Mouse (Mus musculus) NIH3T3 (cell line): Measurements from ENCODE around the gene Ric8a.

Experiments
- DNase-seq: peaks from one replicate; pipeline ENCODE4 v3.0.0-alpha.2; 2012; ENCODE audit warnings: low read depth

The Ric8a gene

GRCm38 (mm10) chr7:140856785-140857549, at the start of gene Ric8a:
Gene Ric8a (plus strand): TSS chr7:140856957.
- peak; percentile 89 for DNase-seq

DNA sequence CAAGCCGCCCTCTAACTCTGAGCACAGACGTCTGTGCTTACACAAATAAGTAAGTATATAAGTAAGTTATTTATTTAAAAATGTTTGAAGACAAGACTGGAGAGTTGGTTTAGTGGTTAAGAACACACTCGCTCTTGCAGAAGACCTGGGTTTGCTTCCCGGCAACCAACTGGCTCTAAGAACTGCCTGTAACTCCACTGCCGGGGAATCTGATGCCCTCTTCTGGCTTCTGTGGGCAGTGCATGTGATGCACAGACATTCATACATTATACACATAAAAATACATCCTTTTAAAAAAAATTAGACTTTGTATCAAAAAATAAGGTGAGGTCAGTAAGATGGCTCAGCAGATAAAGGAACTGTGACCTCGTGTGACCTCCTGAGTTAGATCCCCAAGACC, 46.3 kb upstream of the Ric8a start:
- no peak for DNase-seq

GRCm38 (mm10) chr7:140811714-140812113, 45.0 kb upstream of the Ric8a start:
- no peak for DNase-seq

- DNase-seq = no peak
Observed at GRCm38 (mm10) chr7:140812850-140813249, 43.9 kb upstream of the Ric8a start.

DNA sequence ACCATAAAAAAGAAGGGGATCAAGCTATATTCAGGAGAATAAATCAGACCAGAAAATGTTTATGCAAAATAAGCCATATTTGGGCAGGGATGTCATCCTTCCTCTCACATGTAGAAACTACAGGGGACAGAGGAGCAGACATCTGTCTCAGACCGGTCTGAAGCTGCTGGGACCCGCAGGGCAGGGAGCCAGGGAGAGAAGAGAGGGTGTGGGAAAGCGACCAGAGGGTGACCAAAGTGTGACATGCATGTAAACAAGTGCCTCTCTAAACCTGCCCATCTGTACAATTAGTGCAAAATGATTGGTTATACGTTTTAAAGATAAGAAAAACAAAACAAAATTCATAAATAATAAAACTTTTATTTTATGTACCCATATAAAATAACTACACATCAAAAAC, 36.6 kb upstream of the Ric8a start:
- no peak for DNase-seq

DNA sequence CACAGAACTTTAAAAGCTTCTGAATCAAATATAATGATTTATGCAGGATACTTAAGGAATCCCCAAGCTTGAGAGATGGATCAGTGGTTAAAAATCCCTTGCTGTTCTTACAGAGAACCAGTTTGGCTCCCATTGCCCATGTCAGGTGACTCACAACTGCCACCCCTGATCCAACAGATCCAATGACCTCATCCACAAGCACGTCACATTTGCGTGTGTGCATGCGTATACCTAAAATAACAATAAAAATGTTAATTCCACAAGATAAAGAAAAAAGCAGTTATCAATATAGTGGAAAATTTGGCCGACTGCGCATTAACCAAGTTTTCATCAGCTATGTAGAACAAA, 35.5 kb upstream of the Ric8a start:
- DNase-seq = no peak

GRCm38 (mm10) chr7:140821653-140822329, 35.0 kb upstream of the Ric8a start, which contains the start of gene Zfp941:
Gene Zfp941 (minus strand): TSS chr7:140822178.
- peak; percentile 49 for DNase-seq

GRCm38 (mm10) chr7:140822731-140823130, 34.0 kb upstream of the Ric8a start:
- no peak for DNase-seq

DNA sequence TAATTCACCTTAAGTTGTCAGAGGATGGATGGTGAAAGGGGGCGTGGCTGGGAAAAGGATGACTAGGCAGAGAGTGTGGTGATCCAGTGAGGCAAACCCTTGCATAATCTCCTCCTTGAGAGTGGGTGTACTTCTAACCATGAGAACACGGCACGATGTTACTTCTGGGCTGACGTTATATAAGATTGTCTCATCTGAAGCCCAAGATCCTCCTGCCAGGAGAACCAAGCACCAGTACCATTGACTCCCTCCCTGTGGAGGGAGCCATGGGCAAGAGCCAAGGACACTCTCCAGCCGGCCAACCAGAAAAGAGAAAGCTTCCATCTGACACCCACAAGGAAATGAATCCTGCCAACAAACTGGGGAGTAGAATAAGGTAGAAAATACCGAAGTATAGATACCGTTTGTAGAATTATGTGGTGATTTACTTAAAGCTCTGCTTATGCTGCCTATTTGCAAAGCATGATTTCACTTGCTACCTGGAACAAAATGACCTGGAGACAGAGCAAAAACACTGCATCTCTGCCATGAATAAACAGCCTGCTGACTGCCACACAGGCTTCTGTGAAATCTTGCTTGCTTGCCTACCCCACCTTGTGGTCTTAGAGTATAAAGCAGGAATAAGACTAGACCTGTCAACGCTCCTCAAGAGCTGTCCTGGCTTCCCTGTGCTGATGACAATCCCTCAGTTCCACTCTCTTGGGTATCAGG, 28.4 kb upstream of the Ric8a start:
- peak; percentile 40 for DNase-seq

DNA sequence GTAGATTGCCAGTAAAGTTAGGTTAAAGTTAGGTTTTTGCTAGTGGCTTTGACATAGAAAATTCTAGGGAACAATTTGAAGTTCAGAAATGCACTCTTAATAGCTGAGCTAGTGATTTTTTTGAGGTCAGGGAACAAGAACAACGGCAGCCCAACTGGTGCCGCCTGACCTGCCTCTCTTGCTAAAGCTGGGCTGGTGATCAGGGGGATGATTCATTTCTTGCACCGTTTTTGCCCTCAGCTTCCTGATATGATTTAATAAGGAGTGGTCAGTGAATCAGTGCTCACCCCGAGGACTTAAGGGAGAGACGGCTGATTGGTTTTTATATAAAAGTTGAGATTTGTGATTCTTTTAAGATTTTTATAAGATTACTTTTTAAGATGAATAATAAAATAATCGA, 25.3 kb upstream of the Ric8a start:
- peak; percentile 62 for DNase-seq

DNA sequence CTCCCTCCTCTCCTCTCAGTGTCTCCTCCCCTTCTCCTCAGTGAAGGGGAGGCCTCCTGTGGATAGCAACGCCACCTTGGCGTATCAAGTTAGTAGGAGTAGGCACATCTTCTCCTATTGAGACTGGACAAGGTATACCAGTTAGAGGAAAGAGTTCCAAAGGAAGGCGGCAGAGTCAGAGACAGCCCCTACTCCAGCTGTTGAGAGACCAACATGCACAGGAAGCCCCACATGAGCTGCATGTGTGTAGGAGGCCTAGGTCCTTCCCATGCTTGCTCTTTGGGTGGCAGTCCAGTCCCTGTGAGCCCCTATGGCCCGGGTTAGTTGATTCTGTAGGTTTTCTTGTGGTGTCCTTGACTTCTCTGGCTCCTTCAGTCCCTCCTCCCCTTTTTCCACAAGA, 23.4 kb upstream of the Ric8a start:
- DNase-seq = no peak

- DNase-seq = no peak
Observed at GRCm38 (mm10) chr7:140834968-140835757, 21.6 kb upstream of the Ric8a start, which contains the start of gene Urah. Gene Urah (plus strand): TSS chr7:140835018.

GRCm38 (mm10) chr7:140835758-140836087, 21.0 kb upstream of the Ric8a start:
- no peak for DNase-seq

DNA sequence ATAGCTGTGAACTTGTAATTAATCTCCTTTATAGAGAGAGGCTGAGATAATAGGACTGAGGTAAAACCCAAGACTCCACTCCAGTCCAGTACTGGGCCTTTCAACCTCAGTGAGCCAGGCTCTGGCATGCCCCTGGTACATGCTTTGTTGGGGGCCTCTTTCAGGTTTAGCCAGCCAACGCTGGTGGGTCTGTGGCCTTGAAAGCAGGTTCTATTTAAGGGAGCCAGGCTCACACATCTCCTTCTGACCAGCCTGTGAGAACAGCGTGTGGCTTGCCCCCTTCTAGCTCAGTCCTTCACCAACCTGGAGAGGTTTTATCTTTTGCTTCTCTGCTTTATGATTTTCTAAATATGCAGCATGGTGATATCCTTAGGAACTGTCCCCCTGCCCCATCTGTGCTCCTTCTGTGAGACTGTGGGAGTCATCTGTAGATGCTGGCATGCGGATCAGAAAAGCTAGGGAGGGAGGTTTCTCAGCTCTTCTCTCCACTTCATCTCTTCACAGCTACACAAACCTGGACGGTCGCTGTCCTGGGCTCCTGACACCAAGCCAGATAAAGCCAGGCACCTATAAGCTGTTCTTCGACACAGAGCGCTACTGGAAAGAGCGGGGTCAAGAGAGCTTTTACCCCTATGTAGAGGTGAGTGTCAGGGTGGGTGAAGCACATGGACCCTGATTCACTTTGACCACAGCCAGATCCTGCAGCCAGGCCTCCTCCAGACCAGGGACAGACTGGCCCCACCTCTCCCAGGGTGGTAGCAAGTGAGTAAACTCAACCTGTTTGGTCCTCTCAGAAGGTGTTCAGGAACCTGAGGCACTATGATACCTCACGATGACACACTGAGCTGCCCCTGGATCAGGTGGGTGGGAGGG, 20.3 kb upstream of the Ric8a start:
- no peak for DNase-seq

GRCm38 (mm10) chr7:140839556-140839955, 17.2 kb upstream of the Ric8a start:
- no peak for DNase-seq

GRCm38 (mm10) chr7:140840750-140841735, 15.7 kb upstream of the Ric8a start:
- DNase-seq = peak; percentile 27

DNA sequence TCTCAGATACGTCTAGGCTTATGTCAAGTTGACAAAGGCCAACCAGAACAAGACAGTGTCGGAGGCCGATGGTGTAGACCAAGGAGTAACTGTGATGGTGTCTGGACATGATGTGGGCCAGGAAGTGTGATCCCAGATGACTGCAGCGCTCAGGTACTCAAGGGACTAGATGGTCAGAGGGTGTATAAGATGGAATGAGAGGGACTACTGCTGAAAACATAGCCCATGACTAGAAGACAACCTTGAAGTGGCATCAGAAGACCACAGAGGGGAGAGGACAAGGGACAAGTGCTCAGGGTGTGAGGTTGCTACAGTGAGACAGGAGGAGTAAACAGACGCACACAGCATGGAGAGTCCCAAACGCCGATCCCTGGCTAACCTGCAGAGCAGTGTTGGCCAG, 13.0 kb upstream of the Ric8a start:
- DNase-seq = no peak

GRCm38 (mm10) chr7:140844905-140845665, 11.7 kb upstream of the Ric8a start, which contains the start of gene Scgb1c1:
Gene Scgb1c1 (plus strand): TSS chr7:140845547.
- DNase-seq = peak; percentile 93

DNA sequence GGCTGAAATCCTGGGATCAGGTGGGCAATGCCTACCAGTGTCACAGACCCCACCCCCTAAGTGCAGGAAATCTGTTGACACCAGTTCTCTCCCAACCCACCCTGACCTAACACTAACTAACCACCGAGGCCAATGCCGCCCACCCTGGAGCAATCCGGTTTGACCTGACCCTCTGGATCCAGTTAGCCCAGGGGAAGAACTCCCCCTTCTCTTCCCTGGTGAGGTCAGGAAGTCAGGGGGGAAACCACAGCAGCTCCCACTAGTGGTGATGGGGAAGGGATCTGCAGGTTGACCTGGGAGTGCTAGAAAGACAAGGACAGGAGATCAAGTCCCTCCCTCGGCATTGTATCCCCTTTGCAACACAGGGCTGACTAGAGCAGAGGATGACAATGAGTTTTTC, 11.1 kb upstream of the Ric8a start:
- no peak for DNase-seq
